Mouse (Mus musculus) kidney, embryonic 15.5 days (tissue): ENCODE measurements around the gene 2210011C24Rik. TPM values are rescaled to one million over a fixed set of nuclear protein-coding genes. Genes with fewer than 3 reads are reported as not detected.

Source experiments
- ATAC-seq: fragments of 200-750 bp; cut with Nextera tagmentation; replicated peaks from 2 replicates; pipeline ENCODE4 v1.8.0; 2017; ENCODE audit warnings: moderate TSS enrichment; ENCODE audit not compliant: low FRiP score
- H3K27ac ChIP-seq: fragments of 300-500 bp; sonication (generic); 2 replicates; pipeline ENCODE4 v1.5.1; 2015; ENCODE audit warnings: mild to moderate bottlenecking, inconsistent platforms
- H3K27me3 ChIP-seq: fragments of 300-500 bp; sonication (generic); 2 replicates; pipeline ENCODE4 v1.6.1; 2015; ENCODE audit warnings: inconsistent platforms
- H3K36me3 ChIP-seq: fragments of 300-500 bp; sonication (generic); 2 replicates; pipeline ENCODE4 v1.6.1; 2015; ENCODE audit warnings: inconsistent platforms
- H3K4me1 ChIP-seq: fragments of 300-500 bp; sonication (generic); 2 replicates; pipeline ENCODE4 v1.6.1; 2015; ENCODE audit warnings: inconsistent platforms
- H3K4me2 ChIP-seq: fragments of 300-500 bp; sonication (generic); 2 replicates; pipeline ENCODE4 v1.6.1; 2015; ENCODE audit warnings: moderate library complexity, mild to moderate bottlenecking, inconsistent platforms
- H3K4me3 ChIP-seq: fragments of 300-500 bp; sonication (generic); replicated peaks from 2 replicates; pipeline ENCODE4 v1.5.1; 2015; ENCODE audit warnings: mild to moderate bottlenecking, inconsistent platforms
- H3K9ac ChIP-seq: fragments of 300-500 bp; sonication (generic); 2 replicates; pipeline ENCODE4 v1.6.1; 2015; ENCODE audit warnings: mild to moderate bottlenecking, inconsistent platforms
- H3K9me3 ChIP-seq: fragments of 300-500 bp; sonication (generic); replicated peaks from 2 replicates; pipeline ENCODE4 v1.6.1; 2016; ENCODE audit warnings: inconsistent platforms
- WGBS: fragments of 180-500 bp; shearing (Covaris S2); methylation state at CpG from one replicate; pipeline ENCODE4 v1.1.7; 2015; ENCODE audit warnings: mixed read lengths; 5-methylcytosine and 5-hydroxymethylcytosine counted together
- polyA plus RNA-seq: library from polyadenylated mRNA; unstranded; fragments of >200 nt; fragmentation: Nextera tagmentation; extraction: Ambion mirVana; gene quantifications from 2 replicates; pipeline ENCODE4 v1.2.1, GENCODE M21; 2015

The 2210011C24Rik gene
- polyA plus RNA-seq, result 7.4 and 9.1 TPM in 2 replicates

DNA sequence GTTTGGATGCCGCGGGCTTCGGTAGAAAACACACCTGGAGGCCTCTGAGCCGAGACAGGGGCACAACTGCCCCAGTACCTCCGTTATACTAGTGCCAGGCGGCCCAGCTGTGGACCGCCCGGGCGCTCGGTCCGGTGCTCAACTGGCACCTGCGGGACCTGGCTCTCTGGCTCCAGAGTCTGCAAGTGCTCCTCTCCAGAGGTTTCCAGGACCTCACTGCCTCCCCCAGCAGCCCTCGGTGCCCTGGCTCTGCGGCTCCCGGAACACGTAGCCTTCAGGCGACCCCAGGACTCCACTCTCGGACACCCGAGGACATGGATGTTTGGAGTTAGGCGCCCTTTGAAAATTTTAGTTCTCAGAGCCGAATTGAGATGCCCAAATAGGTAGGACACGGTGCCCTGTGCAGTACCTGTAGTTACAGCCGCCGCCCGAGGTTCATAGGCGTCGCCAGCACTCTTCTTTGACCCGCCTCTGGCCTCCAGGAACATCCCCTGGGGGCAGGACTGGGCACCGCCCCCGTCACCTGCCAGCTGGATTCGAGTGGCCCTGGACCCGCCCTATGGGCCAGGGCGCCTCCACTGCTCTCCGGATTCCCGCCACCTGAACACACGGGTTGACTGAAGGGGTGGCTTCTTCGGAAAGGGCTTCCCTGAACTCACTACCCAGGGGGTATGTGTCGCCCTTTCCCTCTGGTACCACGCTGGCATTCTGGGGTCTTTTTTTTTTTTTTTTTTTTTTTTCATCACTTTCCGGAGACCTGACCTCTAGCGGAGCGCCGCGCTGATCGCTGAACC, at the start of gene 2210011C24Rik:
2210011C24Rik (minus strand) TSS at position 467 of the 794 bp plus-strand sequence.
- ATAC-seq, result peak; percentile 44
- Histone ChIP-seq H3K9me3 (no peaks in the 10 kb centered on the region), H3K27ac (peak within 1 kb of the TSS; percentile 15; the same call in 1 of the 2 replicates), H3K4me1 (peaks cover 32% of the 10 kb centered on the region), H3K9ac (peak within 1 kb of the TSS; percentile 51), H3K4me2 (peak within 1 kb of the TSS; percentile 95), H3K27me3 (peaks cover 36% of the 10 kb centered on the region), H3K36me3 (no peaks in the 10 kb centered on the region), H3K4me3 (peak within 1 kb of the TSS; percentile 54)
- under 1% methylated on average over 45 of the region's 45 CpGs for WGBS

DNA sequence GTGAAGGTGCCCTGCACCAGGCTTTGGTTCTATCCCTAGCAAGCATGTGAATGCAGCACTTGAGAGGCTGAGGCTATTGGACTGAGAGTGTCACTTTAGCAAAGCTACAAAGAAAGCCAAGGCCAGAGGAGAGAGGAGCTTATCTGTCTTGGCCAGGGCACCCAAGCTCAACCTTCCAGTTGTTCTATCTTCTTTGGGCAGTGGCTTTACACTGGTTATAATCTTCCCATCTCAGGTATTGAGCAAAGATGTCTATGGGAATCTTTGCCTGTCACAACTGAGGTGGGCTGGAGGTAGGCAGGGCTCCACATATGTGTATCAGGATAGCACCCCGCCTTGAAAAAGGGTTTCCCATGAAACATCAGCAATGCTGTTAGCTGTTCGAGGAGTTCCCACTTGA, 48.3 kb upstream of the 2210011C24Rik start:
- no peak for ATAC-seq
- no peak overlapping the region for H3K4me2 ChIP-seq
- no peaks in the 10 kb centered on the region for H3K27me3 ChIP-seq
- no peak overlapping the region for H3K27ac ChIP-seq
- no peaks in the 10 kb centered on the region for H3K36me3 ChIP-seq
- no peaks in the 10 kb centered on the region for H3K4me1 ChIP-seq
- H3K9me3 ChIP-seq, result no peaks in the 10 kb centered on the region
- 83% methylated on average over 2 of the region's 2 CpGs for WGBS
- H3K4me3 ChIP-seq, result no peak overlapping the region
- no peak overlapping the region for H3K9ac ChIP-seq

DNA sequence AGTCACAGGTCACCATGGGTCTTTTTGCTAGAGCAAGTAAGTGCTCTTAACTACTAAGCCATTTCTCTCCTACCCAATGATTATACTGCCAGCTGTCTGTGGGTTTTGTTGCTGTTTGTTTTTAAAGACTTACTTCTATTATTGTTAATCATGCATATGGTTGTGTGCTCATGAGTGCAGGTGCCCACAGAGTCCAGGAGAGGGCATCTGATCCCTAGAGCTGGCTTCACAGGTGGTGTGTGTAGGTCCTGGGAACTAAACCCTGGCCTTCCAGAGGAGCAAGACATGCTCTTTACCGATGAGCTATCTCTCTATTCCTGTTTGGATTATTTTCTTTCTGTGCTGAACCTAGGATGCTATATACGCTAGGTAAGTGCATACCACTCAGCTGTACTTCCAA, 47.3 kb upstream of the 2210011C24Rik start:
- no peak for ATAC-seq
- no peaks in the 10 kb centered on the region for H3K27me3 ChIP-seq
- 96% methylated on average over 2 of the region's 2 CpGs for WGBS
- H3K4me3 ChIP-seq, result no peak overlapping the region
- H3K9ac ChIP-seq, result no peak overlapping the region
- H3K27ac ChIP-seq, result no peak overlapping the region
- no peaks in the 10 kb centered on the region for H3K9me3 ChIP-seq
- no peak overlapping the region for H3K4me2 ChIP-seq
- H3K36me3 ChIP-seq, result no peaks in the 10 kb centered on the region
- no peaks in the 10 kb centered on the region for H3K4me1 ChIP-seq

DNA sequence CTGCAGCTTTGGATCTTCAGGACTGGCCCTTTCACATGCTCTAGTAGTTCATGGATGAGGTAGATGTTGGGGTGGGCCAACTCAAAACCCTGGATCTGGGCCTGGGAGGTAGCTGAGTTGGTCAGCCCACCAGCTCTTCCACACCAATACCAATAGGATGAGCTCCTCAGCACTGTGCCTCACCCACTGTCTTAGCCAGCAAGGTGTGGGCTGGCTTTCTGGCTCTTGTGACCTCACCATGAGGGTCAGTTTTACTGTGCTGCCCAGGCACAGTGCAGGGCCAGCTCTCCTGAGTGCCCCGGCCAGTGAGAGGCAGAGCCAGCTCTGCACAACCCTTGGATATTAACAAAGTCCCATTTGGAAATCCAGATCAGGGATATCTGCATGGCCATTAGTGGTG, 45.9 kb upstream of the 2210011C24Rik start:
- no peaks in the 10 kb centered on the region for H3K9me3 ChIP-seq
- H3K27me3 ChIP-seq, result no peaks in the 10 kb centered on the region
- ATAC-seq, result no peak
- no peaks in the 10 kb centered on the region for H3K36me3 ChIP-seq
- H3K4me2 ChIP-seq, result no peak overlapping the region
- peaks cover under 1% of the 10 kb centered on the region; the same call in 1 of the 2 replicates for H3K4me1 ChIP-seq
- 82% methylated on average over 1 of the region's 1 CpGs for WGBS
- no peak overlapping the region for H3K27ac ChIP-seq
- no peak overlapping the region for H3K4me3 ChIP-seq
- H3K9ac ChIP-seq, result no peak overlapping the region

DNA sequence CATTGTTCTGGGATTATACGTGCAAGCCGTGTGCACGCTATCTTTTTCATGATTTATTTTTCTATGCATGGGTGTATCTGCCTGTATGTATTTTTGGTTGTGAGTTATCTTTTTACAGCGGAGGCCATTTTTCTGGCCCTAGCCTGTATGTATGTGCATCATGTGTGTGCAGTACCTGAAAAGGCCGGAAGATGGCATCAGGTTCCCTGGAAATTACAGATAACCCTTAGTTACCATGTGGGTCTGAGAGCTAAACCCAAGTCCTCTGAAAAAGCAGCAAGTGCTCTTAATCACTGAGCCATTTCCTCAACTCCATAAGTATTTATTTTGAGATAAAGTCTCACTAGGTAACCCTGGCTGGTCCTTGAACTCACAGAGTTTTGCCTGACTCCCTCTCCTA, 41.3 kb upstream of the 2210011C24Rik start:
- 89% methylated on average over 5 of the region's 5 CpGs for WGBS
- Histone ChIP-seq H3K27ac (no peak overlapping the region), H3K27me3 (no peaks in the 10 kb centered on the region), H3K9me3 (no peaks in the 10 kb centered on the region), H3K4me1 (peaks cover 8% of the 10 kb centered on the region; the same call in 1 of the 2 replicates), H3K4me3 (no peak overlapping the region), H3K36me3 (no peaks in the 10 kb centered on the region), H3K4me2 (no peak overlapping the region), H3K9ac (no peak overlapping the region)
- ATAC-seq, result no peak

DNA sequence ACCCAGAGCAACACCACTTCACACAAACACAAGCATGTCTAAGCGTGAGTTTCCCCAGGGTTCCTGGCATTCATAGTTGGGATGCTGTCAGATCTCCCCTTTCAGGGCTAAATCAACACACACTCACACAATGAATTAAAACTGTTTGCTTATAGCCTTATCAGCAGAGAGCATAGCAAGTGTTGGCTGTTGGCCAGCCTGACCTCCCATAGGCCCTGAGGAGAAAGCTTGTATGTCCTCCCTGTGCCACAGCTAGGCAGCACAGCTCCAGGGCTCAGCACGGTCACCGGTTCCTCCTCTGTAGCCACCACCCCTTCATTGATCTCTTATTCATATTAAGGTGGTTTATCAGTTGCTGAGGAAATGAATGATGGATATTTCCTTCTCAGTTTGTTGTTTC, 40.8 kb upstream of the 2210011C24Rik start:
- Histone ChIP-seq H3K4me1 (peaks cover 8% of the 10 kb centered on the region; the same call in 1 of the 2 replicates), H3K4me3 (no peak overlapping the region), H3K27ac (no peak overlapping the region), H3K9ac (no peak overlapping the region), H3K9me3 (no peaks in the 10 kb centered on the region), H3K4me2 (no peak overlapping the region), H3K36me3 (no peaks in the 10 kb centered on the region), H3K27me3 (no peaks in the 10 kb centered on the region)
- ATAC-seq, result no peak
- 65% methylated on average over 3 of the region's 3 CpGs for WGBS

DNA sequence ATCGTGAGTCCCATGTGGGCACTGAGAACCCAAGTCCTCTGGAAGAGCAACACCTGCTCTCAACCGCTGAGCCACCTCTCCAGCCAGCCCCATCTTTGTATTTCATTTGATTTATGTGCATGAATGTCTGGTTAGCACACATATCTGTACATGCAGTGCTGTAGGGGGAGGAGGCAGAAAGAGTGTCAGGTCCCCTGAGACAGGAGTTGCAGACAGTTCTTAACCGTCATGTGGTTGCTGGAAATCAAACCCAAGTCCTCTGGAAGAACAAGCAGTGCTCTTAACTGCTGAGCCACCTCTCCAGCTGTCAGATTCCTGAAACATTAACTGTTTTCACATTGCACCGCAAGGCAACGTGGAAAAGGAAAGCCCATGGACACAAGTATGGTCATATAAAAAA, 36.2 kb upstream of the 2210011C24Rik start:
- Histone ChIP-seq H3K4me2 (no peak overlapping the region), H3K27ac (no peak overlapping the region), H3K9me3 (no peaks in the 10 kb centered on the region), H3K27me3 (peaks cover 28% of the 10 kb centered on the region), H3K36me3 (no peaks in the 10 kb centered on the region), H3K4me3 (no peak overlapping the region), H3K4me1 (peaks cover 17% of the 10 kb centered on the region), H3K9ac (no peak overlapping the region)
- ATAC-seq, result no peak
- 57% methylated on average over 5 of the region's 5 CpGs for WGBS

DNA sequence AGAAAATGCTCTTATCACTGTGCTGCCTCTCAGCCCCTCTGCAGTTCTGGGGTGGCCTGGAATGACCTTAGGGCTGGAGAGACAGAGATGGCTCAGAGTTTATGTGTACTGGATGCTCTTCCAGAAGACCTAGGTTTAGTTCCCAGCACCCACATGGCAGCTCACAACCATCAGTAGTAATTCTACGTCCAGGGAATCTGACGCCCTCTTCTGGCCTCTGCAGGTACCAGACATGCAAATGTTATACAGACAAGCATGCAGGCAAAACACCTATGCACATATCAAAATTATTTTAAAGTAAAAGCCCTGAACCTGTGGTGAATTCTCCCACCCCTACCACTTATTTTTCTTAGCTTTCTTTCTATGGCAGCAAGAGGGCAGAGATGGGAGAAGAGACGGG, 34.5 kb upstream of the 2210011C24Rik start:
- Histone ChIP-seq H3K4me1 (peaks cover 26% of the 10 kb centered on the region), H3K27me3 (peaks cover 43% of the 10 kb centered on the region), H3K9me3 (no peaks in the 10 kb centered on the region), H3K27ac (no peak overlapping the region), H3K4me2 (no peak overlapping the region), H3K4me3 (no peak overlapping the region), H3K9ac (no peak overlapping the region), H3K36me3 (no peaks in the 10 kb centered on the region)
- WGBS, result 77% methylated on average over 3 of the region's 3 CpGs
- no peak for ATAC-seq

DNA sequence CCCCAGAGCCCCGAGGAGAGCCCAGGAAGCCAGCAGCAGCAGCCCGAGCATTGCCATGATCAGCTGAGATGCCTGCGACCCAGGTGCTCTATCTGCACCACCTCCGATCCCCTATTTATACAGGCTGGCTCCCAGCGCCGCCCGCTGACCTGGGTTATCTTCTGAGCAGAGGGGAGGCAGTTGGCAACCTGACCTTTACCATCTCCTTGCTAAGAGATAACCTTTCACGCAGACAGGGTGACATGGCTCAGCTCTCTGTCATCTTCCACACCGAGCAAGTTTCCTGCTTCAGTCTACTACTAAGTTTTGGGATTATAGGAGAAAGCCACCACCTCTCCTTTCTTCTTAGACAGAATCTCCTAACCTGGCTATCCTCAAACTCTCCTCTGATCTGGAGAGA, 32.9 kb upstream of the 2210011C24Rik start, which contains the start of gene Rln3:
Rln3 (minus strand) TSS at position 101 of the 400 bp plus-strand sequence.
- no peaks in the 10 kb centered on the region for H3K9me3 ChIP-seq
- H3K9ac ChIP-seq, result no peak within 1 kb of the TSS
- peak within 1 kb of the TSS; percentile 21 for H3K4me3 ChIP-seq
- peak within 1 kb of the TSS; percentile 49 for H3K4me2 ChIP-seq
- peaks cover 48% of the 10 kb centered on the region for H3K27me3 ChIP-seq
- no peak within 1 kb of the TSS for H3K27ac ChIP-seq
- peaks cover 32% of the 10 kb centered on the region for H3K4me1 ChIP-seq
- no peaks in the 10 kb centered on the region for H3K36me3 ChIP-seq
- 9% methylated on average over 9 of the region's 9 CpGs for WGBS
- no peak for ATAC-seq

DNA sequence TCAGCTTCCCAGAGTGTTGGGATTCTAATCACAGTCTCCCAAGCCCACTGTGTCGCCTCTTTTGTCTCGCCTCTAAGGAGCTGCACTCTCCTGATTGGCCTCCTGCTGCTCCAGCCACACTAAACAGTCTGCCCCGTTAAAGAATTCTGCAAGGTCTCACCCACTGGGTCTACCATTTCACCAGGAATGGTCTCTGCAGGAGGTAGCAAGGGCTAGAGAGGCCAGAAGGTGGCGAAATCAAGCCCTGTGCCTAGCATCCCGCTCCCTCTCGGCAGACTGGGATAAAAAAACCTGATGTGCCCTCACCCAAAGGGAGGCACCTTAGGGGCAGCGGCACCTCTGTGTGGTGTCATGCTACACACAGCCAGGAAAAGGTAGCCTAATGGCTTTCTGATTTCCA, 32.1 kb upstream of the 2210011C24Rik start:
- H3K36me3 ChIP-seq, result no peaks in the 10 kb centered on the region
- no peak for ATAC-seq
- peaks cover 48% of the 10 kb centered on the region for H3K27me3 ChIP-seq
- peak overlapping the region; percentile 49 for H3K4me2 ChIP-seq
- no peak overlapping the region for H3K9ac ChIP-seq
- H3K27ac ChIP-seq, result no peak overlapping the region
- H3K4me1 ChIP-seq, result peaks cover 32% of the 10 kb centered on the region
- WGBS, result 10% methylated on average over 7 of the region's 7 CpGs
- H3K9me3 ChIP-seq, result no peaks in the 10 kb centered on the region
- peak overlapping the region; percentile 21; the same call in 1 of the 2 replicates for H3K4me3 ChIP-seq

DNA sequence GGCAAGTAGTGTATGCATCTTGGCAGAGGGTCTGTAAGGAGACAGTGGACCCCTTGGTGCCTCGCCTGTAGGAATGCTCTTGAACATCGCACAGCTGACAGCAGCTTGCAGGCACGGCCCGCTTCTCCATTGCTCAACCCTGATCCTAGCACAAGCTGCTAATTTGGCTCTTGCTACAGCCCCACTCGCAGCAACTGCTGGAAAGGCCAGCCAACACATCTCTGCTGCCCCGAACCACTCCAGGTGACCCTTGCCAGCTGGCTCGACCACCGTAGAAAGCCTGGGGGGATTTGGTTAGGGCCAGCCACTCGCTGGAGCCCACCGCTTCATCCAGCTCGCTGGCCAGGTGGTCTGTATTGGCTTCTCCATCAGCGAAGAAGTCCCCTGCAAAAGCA, 31.0 kb upstream of the 2210011C24Rik start:
- H3K27me3 ChIP-seq, result peaks cover 48% of the 10 kb centered on the region
- no peaks in the 10 kb centered on the region for H3K36me3 ChIP-seq
- H3K4me3 ChIP-seq, result peak overlapping the region; percentile 47
- 32% methylated on average over 12 of the region's 12 CpGs for WGBS
- H3K4me1 ChIP-seq, result peaks cover 32% of the 10 kb centered on the region
- H3K9me3 ChIP-seq, result no peaks in the 10 kb centered on the region
- no peak overlapping the region for H3K27ac ChIP-seq
- peak overlapping the region; percentile 87 for H3K4me2 ChIP-seq
- no peak for ATAC-seq
- H3K9ac ChIP-seq, result no peak overlapping the region

DNA sequence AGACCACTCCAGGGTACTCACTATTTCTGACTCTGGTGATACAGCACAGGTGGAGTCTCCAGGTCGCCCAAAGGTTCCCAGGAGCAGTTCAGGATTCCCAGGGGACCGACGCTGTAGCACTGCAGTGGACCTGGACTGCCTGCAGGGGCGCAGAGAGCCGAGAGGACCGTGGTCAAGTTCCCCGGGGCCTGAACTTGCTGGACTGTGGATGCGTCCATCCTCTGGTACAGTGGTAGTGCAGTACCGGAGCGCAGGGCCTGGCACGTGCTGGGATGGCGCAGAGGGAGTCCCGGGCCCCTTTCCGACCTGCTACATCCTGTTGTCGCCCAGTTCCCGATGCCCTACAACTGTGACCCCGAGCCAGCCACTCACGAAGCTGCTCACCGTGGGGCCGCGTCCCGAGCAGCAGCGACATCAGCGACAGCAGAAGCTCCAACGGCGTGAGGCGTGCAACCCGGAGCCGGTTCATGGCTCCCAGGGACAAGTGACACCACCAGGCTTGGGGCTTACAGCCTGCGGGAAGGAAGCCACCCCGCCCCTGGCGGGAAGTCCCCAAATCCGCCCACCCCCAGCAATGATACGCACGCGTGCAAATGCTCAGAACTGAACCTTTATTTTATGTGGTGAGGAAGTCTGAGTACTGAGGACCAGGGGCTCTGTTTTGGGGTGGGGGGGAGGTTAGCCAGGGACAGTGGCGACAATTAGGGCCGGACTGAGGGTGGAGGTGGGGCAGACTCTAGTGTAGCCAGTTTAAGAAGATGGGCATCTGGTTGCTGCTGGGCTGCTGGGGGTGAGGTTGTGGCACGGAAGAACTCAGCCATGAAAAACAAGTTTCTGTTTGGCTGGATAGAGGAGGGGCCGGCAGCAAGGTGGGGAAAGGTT, 30.3 kb upstream of the 2210011C24Rik start, which contains the start of gene Il27ra:
Il27ra (minus strand) TSS at position 524 of the 882 bp plus-strand sequence.
- Histone ChIP-seq H3K27ac (no peak within 1 kb of the TSS), H3K4me2 (peak within 1 kb of the TSS; percentile 87), H3K27me3 (peaks cover 48% of the 10 kb centered on the region)

More for the DNA sequence above, 30.3 kb upstream of the 2210011C24Rik start, which contains the start of gene Il27ra:
- 0 out of 2 replicates have a peak within 1 kb of the TSS, but pooled peaks have one; percentile 27 for H3K9ac ChIP-seq
- no peaks in the 10 kb centered on the region for H3K36me3 ChIP-seq
- no peaks in the 10 kb centered on the region for H3K9me3 ChIP-seq
- 3% methylated on average over 40 of the region's 40 CpGs for WGBS
- H3K4me1 ChIP-seq, result peaks cover 34% of the 10 kb centered on the region
- ATAC-seq, result peak; percentile 89
- H3K4me3 ChIP-seq, result peak within 1 kb of the TSS; percentile 47
